Mouse (Mus musculus) intestine, embryonic 14.5 days (tissue): ENCODE results near the gene Gm20843. TPM values are rescaled to one million over a fixed set of nuclear protein-coding genes. Genes with fewer than 3 reads are reported as not detected.
"Not testable (repeated sequence)": the region's sequence is repeated elsewhere in the genome, so short reads cannot be mapped to it uniquely, and the experiment has no call there.

Experiments
- ATAC-seq: fragments of 200-750 bp; cut with Nextera tagmentation; replicated peaks from 2 replicates; pipeline ENCODE4 v1.8.0; 2017; ENCODE audit warnings: low read depth, moderate number of reproducible peaks, moderate TSS enrichment, moderate library complexity; ENCODE audit not compliant: low FRiP score, low TSS enrichment
- DNase-seq: peaks from one replicate; pipeline ENCODE4 v3.0.0-alpha.2; 2018; ENCODE audit warnings: low spot score
- H3K27ac ChIP-seq: fragments of 300-500 bp; sonication (generic); 2 replicates; pipeline ENCODE4 v1.5.1; 2014; ENCODE audit warnings: low read depth, mild to moderate bottlenecking, control low read depth
- H3K27me3 ChIP-seq: fragments of 300-500 bp; sonication (generic); replicated peaks from 2 replicates; pipeline ENCODE4 v1.6.1; 2014; ENCODE audit warnings: low read length, control low read depth; ENCODE audit not compliant: control insufficient read depth, insufficient read depth
- H3K36me3 ChIP-seq: fragments of 300-500 bp; sonication (generic); 2 replicates; pipeline ENCODE4 v1.6.1; 2014; ENCODE audit warnings: low read length, control low read depth; ENCODE audit not compliant: control insufficient read depth, insufficient read depth
- H3K4me1 ChIP-seq: fragments of 300-500 bp; sonication (generic); replicated peaks from 2 replicates; pipeline ENCODE4 v1.6.1; 2014; ENCODE audit warnings: low read length, control low read depth, mixed read lengths; ENCODE audit not compliant: control insufficient read depth, insufficient read depth
- H3K4me2 ChIP-seq: fragments of 300-500 bp; sonication (generic); 2 replicates; pipeline ENCODE4 v1.6.1; 2014; ENCODE audit warnings: low read length
- H3K4me3 ChIP-seq: fragments of 300-500 bp; sonication (generic); 2 replicates; pipeline ENCODE4 v1.5.1; 2014; ENCODE audit warnings: low read depth, low read length, control low read depth, mixed read lengths
- H3K9ac ChIP-seq: fragments of 300-500 bp; sonication (generic); 2 replicates; pipeline ENCODE4 v1.6.1; 2014; ENCODE audit warnings: mild to moderate bottlenecking, low read length
- H3K9me3 ChIP-seq: fragments of 300-500 bp; sonication (generic); 2 replicates; pipeline ENCODE4 v1.6.1; 2016; ENCODE audit warnings: low read length, control low read depth; ENCODE audit not compliant: control insufficient read depth
- WGBS: fragments of 180-500 bp; shearing (Covaris S2); extraction: QIAGEN DNeasy Blood & Tissue Kit; methylation state at CpG from one replicate; pipeline ENCODE4 v1.1.7; 2014; 5-methylcytosine and 5-hydroxymethylcytosine counted together
- polyA plus RNA-seq: library from polyadenylated mRNA; unstranded; fragments of >200 nt; fragmentation: Nextera tagmentation; extraction: Ambion mirVana; gene quantifications from 2 replicates; pipeline ENCODE4 v1.2.1, GENCODE M21; 2014

Gm20843 gene
- not detected in 2 replicates for polyA plus RNA-seq

- not testable (repeated sequence) for H3K4me2 ChIP-seq
Observed at GRCm38 (mm10) chrY:72247018-72247417, at the start of gene Gm20843. TSS of gene Gm20843 (minus strand) at chrY:72247118.

More at GRCm38 (mm10) chrY:72247018-72247417, at the start of gene Gm20843:
- H3K4me1 ChIP-seq, DNase-seq, H3K9ac ChIP-seq, H3K9me3 ChIP-seq, H3K36me3 ChIP-seq, ATAC-seq, H3K27me3 ChIP-seq, H3K4me3 ChIP-seq, H3K27ac ChIP-seq: not testable (repeated sequence)
- no CpG with 5 or more reads among the region's 6 CpGs for WGBS
